Mouse (Mus musculus) urinary bladder, adult 18-20 months (tissue): ENCODE results near the gene Lsamp.
"Not testable (repeated sequence)": the region's sequence is repeated elsewhere in the genome, so short reads cannot be mapped to it uniquely, and the experiment has no call there.

ENCODE experiments used
- DNase-seq, 2 experiments: peaks; one replicate each; pipeline ENCODE4 v3.0.0; 2022; ENCODE audit warnings: low spot score in 2 of 2, mixed read lengths in 2 of 2

Gene Lsamp

DNA sequence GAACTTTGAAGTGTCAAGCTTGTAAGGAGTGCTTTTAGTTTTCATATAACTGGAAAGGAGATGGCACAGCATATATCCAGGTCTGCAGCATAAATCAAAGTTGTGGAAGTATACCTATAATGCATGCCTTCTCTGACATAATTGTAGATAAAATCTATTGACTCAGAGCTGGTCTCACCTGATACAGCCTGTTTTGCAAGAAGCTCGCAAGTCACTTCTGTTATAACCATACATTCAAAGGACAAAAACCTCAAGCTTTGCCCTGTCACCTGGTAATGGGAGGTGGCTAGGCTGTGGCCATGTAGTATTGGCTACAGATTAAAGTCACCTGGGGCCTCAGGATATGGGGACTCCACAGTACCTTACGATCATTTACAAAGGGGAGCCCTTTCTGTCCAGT, 507.4 kb downstream of the Lsamp start:
- no peak for DNase-seq

DNA sequence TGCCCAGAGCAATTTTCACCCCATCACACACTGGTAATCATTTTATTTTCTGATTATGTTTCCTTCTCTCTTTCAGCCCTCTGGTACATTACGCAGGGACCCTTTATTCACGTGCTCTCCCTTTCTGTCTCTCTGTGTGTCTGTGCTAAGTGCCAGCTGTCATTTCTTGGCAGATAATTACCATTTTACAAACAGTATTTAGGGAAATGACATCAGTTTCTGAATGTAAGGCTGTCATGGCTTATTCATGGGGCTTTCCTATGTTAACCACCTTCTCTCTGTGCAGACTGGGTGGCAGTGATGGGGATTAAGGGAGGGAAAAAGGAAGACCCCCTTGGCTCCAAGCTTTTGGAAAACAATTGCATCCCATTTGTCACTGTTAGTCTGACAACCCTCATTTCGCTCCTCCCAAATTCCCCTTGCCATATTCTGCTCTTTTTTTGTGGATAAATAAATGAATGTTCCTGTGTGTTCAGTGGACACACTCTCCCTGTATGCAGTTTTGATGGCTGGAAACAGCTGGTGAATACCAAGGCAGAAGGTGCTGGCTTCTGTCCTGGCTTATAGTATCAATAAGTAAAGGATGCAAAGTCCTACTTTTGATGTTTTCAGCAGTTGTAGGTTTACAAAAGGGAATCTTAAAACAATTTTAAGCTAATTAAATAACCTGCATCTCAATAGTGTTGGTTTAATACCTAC, 520.2 kb downstream of the Lsamp start:
- DNase-seq: no peak

DNA sequence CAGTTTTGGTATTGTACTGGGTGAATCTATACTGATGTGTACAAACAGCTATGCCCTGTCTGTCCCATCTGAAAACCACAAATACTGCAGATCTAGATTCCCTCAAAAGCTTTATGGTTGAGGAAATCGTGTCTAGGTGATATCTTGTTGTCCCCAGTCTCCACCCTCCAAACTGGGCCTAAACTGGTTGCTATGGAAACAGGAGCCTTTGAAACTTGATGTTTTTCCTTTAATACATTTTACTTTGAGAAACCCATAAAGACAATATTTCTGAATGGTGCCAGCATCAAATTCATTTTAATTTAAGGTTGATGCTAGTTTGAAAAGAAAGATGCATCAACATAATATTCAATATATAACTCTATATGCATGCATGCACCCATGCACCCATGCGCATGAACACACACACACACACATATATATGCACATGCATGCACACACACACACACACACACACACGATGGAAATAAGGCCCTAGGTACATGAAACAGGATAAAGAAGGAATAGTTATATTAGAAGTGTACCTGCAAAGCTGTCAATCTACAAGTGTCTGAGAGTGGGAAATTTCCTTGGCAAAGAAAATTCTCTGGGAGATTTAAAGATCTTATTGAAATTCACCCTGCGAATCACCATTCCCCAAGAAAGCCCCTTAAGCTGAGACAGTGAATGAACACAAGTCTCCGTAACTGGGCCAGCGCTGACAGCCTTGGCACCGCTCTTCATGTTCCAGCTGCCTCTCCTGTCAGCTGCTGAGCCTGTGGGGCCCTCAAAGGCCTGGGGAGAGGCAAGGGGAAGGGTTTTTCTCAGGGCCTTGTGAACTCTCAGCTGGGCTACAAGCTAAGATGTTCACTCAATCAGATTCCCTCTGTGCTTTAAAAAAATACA, 525.2 kb downstream of the Lsamp start:
- DNase-seq: no peak

DNA sequence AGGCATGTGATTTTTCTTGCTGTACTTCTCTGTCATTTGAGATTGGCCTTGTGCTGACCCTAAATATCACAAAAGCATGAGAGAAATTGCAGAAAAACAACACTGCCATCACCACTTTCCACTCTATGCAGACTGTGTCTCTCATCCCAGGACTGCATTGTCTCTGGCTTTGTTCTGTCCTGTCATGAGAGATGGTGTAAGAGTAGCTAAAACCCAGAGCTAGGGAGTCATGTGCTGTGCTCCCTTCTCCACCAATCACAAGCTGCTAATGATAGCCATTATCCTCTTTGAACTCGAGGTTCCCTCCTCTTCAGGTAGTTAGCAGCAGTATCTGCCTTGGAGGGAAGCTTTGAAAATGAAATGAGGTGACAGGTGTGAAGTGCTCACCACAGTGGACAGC, 552.6 kb downstream of the Lsamp start:
- DNase-seq: no peak

DNA sequence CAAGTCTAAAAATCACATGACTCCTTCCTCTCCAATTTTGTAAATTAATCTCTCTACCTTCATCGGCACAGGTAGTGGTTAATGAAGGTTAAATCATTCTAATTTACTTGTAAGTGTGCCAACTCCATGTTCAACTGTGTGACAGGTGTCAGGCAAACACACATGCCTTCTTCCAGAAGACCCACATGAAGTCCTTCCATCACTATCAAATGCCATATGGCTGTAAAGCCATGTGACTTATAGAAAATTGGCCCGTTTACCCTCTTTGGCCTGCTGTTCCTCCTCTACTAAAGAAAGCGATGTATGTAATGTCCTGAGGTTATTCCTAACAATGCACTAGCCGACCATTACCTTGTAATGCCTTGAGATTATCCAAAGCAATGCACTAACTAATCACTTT, 565.5 kb downstream of the Lsamp start:
- DNase-seq: no peak

DNA sequence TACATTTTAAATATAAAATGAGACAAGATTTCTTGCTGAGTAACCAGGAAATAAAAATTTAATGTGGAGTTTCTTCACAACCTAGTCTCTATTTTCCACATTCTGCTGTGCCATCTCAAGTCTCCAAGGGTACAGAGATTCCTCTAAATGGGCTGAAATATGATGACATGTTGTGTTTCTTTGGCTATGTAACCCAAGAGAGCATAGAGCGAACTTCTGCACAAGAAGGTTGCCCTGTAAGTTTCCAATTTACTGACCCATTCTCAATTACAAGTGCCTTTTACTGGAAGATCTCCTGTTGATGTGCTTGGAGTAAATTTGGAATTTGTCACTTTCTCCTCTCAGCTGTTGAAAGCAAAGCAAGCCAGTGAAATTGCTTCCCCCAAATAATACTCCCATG, 571.4 kb downstream of the Lsamp start:
- DNase-seq: no peak

DNA sequence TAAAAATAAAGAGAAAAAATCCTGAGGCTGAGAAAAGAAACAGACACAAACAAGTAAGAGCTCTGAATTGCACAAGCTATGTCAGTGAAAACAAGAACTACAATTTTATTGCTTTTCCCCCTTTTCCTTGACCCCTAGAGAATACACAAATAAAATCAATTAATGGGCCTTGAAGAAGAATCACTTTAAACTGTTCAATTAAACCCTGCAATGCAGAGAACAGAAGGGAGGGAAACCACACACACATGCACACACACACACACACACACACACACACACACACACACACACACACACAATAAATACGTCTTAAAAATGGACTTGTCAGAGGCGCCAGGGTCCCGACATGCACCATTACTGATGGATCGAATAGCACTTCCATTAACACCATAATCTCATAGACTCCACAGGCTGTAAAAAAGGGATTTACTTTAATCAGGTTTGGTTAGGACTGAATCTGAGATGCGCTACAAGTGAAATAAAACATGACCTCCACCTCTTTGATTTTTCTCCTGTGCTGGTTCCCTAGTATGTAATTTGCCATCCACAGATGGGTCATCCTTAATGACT, 573.6 kb downstream of the Lsamp start:
- no peak for DNase-seq

DNA sequence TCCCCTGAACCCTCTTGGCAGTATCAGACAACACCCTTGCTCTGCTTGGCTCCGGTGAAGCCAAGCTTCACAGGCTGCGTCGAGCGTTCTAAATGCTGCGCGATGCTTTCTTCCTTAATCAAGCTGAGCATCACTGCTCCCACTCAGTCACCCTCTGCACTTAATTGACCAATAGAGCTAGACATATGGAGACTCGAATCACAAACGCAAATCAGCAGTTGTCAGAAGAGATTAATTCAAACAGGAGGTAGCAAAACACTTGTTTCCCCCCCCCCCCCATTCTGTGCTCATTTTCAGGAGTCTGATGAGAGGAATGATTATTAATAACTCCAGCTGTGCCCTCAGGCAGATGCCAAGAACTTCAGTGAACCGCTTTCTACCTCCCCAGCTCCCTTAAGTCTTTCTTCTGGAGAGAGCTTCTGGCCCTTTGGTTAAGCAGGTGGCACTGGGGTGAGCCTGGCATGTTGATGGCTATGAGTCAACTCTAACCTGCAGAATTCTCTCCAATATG, 583.3 kb downstream of the Lsamp start:
- no peak for DNase-seq

DNA sequence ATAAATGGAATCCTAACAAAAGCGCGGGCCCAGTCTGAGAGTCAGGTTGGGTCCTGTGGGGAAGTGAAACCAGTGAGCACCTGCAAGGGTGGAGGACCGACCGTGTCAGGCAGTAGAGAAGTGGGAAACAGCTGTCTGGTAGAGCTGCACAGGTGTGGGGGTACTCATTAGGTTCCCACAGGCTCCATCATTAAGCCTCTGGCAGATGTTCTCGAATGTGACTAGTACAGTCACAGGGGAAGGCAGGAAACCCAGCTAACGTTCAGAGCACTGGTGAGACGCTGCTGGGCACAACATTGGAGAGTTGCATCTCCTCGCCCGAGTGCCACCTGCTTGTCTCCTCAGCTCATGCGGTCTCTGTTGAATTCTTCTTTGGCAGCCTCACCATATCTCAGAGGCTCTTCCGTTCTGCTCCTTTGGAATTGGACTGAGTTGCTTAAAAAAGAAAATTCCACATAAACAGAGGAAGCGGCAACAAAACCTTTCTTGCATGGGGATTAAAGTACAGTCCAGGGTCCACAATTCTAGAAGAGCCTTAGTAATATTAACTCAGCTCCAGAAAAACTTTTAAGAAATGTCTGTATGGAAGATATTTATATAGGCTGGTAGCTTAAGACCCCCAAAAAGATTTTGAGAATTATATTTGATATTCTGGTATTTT, 588.1 kb downstream of the Lsamp start:
- DNase-seq: no peak

DNA sequence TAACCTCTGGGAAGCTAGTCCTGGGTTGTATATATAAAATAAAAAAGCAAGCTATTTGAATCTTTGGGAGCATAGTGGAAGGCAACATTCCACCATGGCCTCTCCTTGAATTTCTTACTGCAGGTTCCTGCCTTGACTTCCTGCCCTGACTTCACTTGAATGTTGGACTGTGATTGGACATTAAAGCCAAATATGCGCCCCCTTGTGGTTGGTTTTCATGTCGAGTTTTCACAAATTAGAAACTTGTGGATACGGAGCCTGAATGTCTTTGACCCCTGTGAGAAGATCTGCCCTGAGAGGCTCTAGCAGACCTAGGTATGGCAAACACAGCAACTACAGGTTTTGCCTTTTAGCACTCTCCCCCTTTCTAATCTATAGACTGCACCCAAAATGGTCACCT, 597.9 kb downstream of the Lsamp start:
- no peak for DNase-seq

DNA sequence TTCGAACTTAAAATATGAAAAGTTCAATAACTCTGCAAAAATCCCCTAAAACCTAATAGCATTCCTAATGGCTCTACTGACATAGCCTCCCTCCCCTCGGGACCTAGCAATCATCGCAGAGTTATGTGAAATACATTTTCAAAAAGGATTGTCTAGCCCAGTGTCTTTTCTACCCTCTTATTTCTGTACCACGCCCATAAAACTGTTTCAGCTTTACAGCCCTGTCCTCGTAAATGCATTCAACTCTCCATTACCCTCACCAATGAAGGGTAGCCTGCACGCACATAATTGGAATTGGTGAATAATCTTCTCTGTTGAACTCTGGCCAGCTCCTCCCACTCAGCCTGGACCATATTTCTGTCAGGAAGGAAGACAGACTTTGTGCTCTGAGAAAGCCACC, 609.0 kb downstream of the Lsamp start:
- DNase-seq: no peak

DNA sequence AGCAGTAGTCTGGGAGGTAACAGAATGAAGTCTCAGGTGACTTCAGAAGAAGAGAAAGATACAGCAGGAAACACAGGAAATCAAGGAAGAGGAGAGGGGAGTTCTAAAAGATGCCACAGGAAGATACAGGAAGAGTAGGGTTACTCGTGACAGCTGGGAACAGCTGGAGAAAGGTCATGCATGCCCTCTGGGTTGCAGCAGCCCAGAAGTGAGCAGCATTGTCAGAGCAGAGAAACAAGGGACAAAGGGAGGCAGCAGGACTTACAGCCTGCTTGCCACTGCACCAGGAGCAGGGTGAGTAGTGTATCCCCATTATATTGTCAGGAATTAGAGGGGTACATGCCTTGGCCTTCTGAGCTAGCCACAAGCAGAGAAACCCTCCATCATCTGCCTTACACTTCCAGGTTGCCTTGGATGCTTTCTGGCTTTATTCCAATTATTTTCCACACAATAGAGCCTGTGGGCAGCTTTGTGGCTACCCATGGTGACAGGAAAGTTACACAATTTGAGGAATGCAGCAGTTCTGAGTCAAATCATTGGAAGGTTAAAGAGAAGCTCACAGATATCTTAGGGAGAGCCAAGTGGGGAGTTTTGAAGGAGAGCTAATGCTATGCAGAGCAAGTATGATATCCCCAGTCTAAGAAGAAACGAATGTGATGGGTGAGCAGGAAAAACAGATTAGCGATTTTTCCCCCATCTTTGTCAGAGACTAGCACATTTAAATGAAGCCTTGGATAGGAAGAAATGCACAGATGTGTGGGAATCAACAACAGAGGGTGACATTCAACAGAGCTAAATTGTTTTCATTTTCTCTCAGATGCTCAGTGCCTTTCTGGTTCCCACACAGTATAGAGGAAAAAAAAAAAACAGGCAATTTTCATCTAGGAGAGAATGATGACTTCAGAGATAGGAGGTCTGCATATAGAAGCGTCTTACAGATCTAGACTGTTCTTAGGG, 617.5 kb downstream of the Lsamp start:
- no peak for DNase-seq

DNA sequence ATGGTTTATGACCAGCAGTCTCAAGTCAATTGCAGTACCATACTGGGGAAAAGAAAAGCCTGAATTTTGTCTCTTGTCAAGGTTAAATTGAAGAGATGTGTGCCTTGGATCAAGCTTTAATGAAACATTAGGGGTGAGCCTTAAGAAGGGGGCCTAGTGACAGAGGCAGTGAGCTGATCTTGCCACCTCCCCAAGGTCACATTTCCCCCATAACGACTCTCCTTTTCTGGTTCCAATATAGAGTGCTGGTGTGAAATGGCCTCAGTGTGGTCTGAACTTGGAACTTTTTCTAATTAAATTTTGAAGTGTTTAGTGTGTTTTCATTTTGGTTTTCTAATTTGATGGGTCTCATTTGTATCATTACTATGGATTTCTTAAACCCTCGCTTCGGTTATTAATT, 623.3 kb downstream of the Lsamp start:
- no peak for DNase-seq

DNA sequence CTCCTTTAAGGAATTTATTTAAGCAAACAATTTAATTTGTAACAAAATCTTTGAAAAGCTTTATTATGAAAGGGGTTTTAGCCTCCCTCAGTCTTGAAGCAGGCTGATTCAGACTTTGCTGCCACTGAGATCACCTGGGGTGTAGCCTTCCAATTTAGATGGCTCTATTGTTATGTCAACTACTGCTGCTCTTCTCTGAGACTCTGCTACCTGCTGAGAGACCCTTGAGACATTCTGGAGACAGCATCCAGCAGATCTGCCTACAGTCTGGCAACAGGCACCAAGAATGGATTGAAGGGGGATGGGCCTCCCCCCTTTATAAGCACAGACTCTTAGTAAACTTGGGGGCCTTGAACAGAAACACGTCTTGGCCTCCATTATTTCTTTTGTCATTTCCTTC, 632.5 kb downstream of the Lsamp start:
- not testable (repeated sequence) for DNase-seq

DNA sequence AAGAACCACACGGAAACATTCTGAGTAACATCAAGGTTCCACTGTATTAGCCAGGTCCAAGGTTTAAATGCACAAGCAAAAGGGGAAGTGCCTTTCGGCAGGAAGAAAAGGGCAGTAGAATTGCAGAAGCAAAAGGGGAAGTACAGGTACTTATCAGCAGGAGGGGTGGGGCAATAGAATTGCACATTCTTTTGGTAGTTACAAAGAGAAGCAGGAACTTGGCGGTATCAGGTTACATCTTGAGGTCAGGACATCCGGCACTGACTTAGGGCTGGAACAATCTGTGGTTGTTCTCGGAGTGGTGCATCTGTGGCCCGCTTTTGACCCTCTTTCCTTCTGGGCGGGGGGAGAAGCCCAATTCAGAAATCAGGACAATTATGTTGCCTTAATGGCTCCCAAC, 636.9 kb downstream of the Lsamp start:
- not testable (repeated sequence) for DNase-seq

DNA sequence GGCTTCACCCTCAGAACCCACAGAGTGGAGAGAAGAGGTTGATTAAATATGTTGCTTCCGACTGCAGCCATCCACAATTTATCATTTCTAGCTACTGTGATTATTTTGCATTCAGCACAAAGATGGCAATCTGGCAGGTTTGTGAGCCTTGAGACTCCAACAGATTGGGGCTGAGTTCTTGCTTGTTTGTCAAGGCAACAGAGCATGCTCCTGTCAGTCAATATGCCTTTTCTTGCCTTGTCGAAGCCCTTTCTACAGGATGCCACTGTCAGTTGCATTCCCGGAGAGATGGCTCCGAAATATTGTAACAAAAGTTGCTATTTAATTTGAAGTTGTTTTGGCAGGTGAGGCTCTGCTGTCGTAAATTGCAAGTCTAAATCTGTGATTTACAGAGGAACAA, 643.0 kb downstream of the Lsamp start:
- DNase-seq: no peak

DNA sequence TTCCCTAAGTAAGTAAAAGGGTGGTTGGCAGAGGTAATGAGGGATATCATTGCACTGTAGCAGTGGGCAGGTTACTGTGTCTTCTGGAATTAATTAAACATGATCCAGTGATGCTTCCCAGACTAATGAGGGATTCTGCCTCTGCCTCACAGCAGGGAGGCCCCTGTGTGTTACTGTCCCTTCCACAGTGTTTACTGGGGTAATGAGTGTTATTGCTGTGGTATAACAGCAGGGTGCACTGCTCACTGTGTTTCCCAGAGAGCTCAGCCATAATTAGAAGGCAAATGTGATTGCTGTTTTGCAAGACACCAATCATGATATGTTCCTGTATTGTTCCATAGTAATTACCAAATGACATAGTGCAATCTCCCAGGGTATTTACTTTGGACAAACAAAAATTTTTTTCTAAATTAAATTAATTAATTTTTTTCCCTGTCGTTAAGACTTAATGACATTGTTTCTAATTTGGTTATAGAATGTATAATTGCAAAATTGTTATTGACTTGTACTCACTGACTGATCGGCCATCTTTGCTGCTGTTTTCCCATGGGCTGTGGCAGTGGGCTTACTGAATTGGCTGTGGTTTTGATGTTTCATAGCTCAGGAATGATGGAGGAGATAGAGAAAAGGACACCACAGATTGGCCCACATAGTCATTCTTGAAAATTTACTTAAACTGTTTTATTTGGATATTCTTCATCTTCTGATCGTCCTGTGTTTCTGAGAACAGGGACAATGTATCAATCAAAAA, 655.6 kb downstream of the Lsamp start:
- DNase-seq: no peak

DNA sequence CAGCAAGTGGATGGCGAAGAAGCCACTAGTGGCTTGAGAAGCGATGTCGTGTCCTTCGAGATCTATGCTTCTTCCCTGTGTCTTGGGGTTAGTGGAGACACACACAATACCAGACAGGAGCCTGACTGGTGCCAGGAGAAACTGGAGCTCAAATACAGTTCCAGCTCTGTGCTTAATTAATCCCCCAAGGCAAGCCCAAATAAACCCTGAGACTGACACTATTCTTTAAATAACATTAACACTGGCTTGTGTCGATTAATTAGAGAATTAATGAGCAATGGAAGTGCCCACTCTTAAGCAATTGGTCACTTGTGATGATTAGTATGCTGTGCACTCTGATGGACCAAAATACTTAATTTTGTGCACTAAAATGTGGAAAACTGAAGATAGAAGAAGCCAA, 668.6 kb downstream of the Lsamp start:
- DNase-seq: no peak

DNA sequence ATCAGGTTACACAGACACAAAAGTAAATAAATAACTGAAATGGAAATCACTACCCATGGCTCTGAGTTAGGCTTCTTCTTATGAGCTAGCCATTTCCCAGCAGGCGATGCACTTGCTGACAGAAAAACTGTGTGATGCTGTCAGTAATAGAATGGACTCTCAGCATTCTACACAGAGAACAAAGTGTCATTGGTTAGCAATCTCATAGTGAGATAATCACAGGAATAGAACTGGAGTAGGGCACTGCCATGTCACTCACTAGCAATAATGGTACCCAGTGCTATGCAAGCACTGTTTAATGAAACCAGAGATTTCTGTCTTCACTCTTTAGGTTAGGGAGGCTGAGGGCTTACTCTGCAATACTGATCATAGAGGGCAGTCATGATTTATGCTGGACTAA, 669.3 kb downstream of the Lsamp start:
- no peak for DNase-seq

DNA sequence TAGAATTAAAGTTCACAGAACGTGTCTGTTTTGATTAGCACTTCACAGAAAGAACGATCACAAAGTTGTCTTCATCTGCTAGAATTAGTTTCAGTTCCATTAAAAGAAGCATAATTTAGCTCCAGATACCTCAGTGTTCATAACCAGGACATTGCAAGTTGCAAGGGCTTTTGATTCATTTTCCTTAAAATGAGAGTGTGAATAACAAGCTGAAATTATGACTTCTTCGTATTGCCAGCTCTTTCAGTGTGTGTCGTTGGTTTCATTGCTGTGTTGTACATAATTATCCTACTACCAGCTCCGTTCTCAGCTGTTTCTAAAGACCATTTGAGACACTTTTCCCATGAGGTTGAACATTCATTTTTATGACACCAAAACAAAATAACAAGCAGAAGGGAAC, 672.2 kb downstream of the Lsamp start:
- no peak for DNase-seq
